Mouse (Mus musculus) heart, postnatal 0 days (tissue): ENCODE data around the gene Cc2d2a. TPM values are rescaled to one million over a fixed set of nuclear protein-coding genes. Genes with fewer than 3 reads are reported as not detected.

Experiments used
- ATAC-seq: fragments of 200-750 bp; cut with Nextera tagmentation; 2 replicates; pipeline ENCODE4 v1.8.0; 2017; ENCODE audit warnings: low read depth, moderate number of reproducible peaks, moderate library complexity; ENCODE audit not compliant: insufficient read depth
- DNase-seq: peaks from one replicate; pipeline ENCODE4 v3.0.0-alpha.2; 2016; ENCODE audit warnings: low spot score
- H3K27ac ChIP-seq: fragments of 300-500 bp; sonication (generic); 2 replicates; pipeline ENCODE4 v1.5.1; 2014; ENCODE audit warnings: low read depth, mild to moderate bottlenecking
- H3K27me3 ChIP-seq: fragments of 300-500 bp; sonication (generic); 2 replicates; pipeline ENCODE4 v1.6.1; 2014; ENCODE audit warnings: low read length, mixed read lengths; ENCODE audit not compliant: control insufficient read depth, insufficient read depth
- H3K36me3 ChIP-seq: fragments of 300-500 bp; sonication (generic); replicated peaks from 2 replicates; pipeline ENCODE4 v1.6.1; 2014; ENCODE audit warnings: low read length, mixed read lengths; ENCODE audit not compliant: control insufficient read depth, insufficient read depth
- H3K4me1 ChIP-seq: fragments of 300-500 bp; sonication (generic); 2 replicates; pipeline ENCODE4 v1.6.1; 2014; ENCODE audit warnings: antibody characterized with exemption; ENCODE audit not compliant: control insufficient read depth, insufficient read depth
- H3K4me2 ChIP-seq: fragments of 300-500 bp; sonication (generic); 2 replicates; pipeline ENCODE4 v1.6.1; 2014; ENCODE audit warnings: low read depth, mild to moderate bottlenecking, low read length, moderate library complexity
- H3K4me3 ChIP-seq: fragments of 300-500 bp; sonication (generic); 2 replicates; pipeline ENCODE4 v1.5.1; 2014; ENCODE audit warnings: low read depth, low read length
- H3K9ac ChIP-seq: fragments of 300-500 bp; sonication (generic); replicated peaks from 2 replicates; pipeline ENCODE4 v1.6.1; 2014; ENCODE audit warnings: low read depth, low read length, mixed read lengths
- H3K9me3 ChIP-seq: fragments of 300-500 bp; sonication (generic); replicated peaks from 2 replicates; pipeline ENCODE4 v1.6.1; 2016; ENCODE audit warnings: low read length; ENCODE audit not compliant: control insufficient read depth
- CTCF ChIP-seq: IDR thresholded peaks from 2 replicates; pipeline ENCODE4 v1.5.1; 2016; ENCODE audit warnings: antibody characterized with exemption, control low read depth, low read depth
- EP300 ChIP-seq: IDR thresholded peaks from 2 replicates; pipeline ENCODE4 v1.6.1; 2016; ENCODE audit warnings: antibody characterized with exemption, low read depth
- WGBS: fragments of 180-500 bp; shearing (Covaris S2); extraction: QIAGEN DNeasy Blood & Tissue Kit; methylation state at CpG from one replicate; pipeline ENCODE4 v1.1.7; 2014; 5-methylcytosine and 5-hydroxymethylcytosine counted together
- polyA plus RNA-seq: library from polyadenylated mRNA; unstranded; fragments of >200 nt; fragmentation: Nextera tagmentation; extraction: Ambion mirVana; gene quantifications from 2 replicates; pipeline ENCODE4 v1.2.1, GENCODE M21; 2015
- total RNA-seq: library from RNA; depleted of rRNA; stranded (reverse); fragments of >200 nt; gene quantifications from 2 replicates; pipeline ENCODE4 v1.2.3, GENCODE M21; 2014; ENCODE audit warnings: low replicate concordance

Cc2d2a gene
- total and polyA plus RNA-seq, 2 experiments from 2014 or later = 3.1 to 6.6 TPM

DNA sequence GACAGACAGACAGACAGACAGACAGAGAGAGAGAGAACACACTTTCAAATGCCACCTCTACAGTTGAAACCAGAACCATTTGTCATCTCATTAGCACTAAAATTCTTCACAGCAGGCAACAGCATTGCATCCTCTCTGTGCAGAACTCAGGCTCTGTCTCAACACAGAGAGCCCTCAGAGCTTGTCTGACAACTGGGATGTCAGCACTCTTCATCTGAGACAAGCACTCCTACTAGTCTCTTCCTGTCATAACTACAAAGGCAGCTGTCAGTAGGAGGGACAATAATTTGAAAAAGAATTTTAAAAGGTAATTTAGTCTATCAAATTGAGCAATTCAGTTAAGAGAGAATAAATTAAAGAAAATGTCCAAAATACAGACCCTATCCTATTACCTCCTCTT lies 37.1 kb downstream of the Cc2d2a start:
- DNase-seq = no peak
- no peaks in the 10 kb centered on the region for H3K9me3 ChIP-seq
- H3K27ac ChIP-seq = no peak overlapping the region
- H3K4me3 ChIP-seq = no peak overlapping the region
- H3K36me3 ChIP-seq = peaks cover 81% of the 10 kb centered on the region
- H3K4me2 ChIP-seq = no peak overlapping the region
- H3K4me1 ChIP-seq = no peaks in the 10 kb centered on the region
- no peaks in the 10 kb centered on the region for H3K27me3 ChIP-seq
- no peak overlapping the region for H3K9ac ChIP-seq
- no peak for ATAC-seq
- TF ChIP-seq CTCF (no peak), EP300 (no peak)

- H3K36me3 ChIP-seq = peaks cover 76% of the 10 kb centered on the region
These were observed 59.6 kb downstream of the Cc2d2a start for GRCm38 (mm10) chr5:43721538-43722451.

DNA sequence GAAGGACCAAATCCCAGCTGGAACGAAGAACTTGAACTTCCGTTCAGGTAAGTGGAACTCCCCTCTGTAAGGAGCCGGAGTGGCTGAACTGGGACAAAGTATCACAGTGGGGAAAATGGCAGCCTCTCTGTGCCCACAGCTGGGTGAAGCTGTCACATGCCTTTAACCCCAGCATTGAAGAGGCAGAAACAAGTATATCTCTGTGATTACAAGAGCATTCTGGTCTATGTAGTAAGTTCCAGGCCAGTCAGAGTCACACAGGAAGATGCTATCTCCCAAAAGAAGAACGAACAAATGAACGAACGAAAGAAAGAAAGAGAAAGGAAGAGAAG lies 60.3 kb downstream of the Cc2d2a start:
- 93% methylated on average over 6 of the region's 6 CpGs for WGBS
- no peak overlapping the region for H3K9ac ChIP-seq
- H3K27me3 ChIP-seq = no peaks in the 10 kb centered on the region
- no peak overlapping the region for H3K27ac ChIP-seq
- H3K4me2 ChIP-seq = no peak overlapping the region
- H3K4me3 ChIP-seq = no peak overlapping the region
- no peaks in the 10 kb centered on the region for H3K9me3 ChIP-seq
- H3K36me3 ChIP-seq = peaks cover 79% of the 10 kb centered on the region
- TF ChIP-seq EP300 (no peak), CTCF (no peak)
- ATAC-seq (no peak), DNase-seq (no peak)
- no peaks in the 10 kb centered on the region for H3K4me1 ChIP-seq

More at GRCm38 (mm10) chr5:43721538-43722451, 59.6 kb downstream of the Cc2d2a start:
- no peaks in the 10 kb centered on the region for H3K27me3 ChIP-seq
- H3K9me3 ChIP-seq = no peaks in the 10 kb centered on the region
- ATAC-seq (no peak), DNase-seq (no peak)
- no peaks in the 10 kb centered on the region for H3K4me1 ChIP-seq
- H3K4me3 ChIP-seq = no peak overlapping the region
- H3K27ac ChIP-seq = no peak overlapping the region
- H3K4me2 ChIP-seq = no peak overlapping the region
- no peak for TF ChIP-seq EP300
- TF ChIP-seq CTCF = no peak
- WGBS = 72% methylated on average over 5 of the region's 5 CpGs
- H3K9ac ChIP-seq = no peak overlapping the region

DNA sequence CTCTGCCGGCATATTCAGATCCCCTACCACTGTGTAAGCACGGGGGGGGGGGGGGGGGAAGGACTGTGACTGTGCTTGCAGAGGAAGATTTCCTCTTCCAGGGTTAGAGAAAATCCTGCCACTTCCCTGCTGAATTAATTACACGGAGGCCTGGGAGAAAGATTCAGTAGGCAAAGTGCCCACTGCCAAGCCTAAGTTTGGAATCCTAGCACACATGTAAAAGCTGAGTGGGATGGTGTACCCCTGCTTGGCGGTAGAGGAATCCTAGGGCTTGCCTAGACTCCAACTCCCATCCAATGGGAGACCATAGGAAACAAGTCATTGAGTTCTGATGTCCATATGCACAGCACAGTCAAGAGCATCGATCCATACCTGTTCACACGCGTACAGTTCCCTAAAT lies 61.7 kb downstream of the Cc2d2a start:
- no peaks in the 10 kb centered on the region for H3K9me3 ChIP-seq
- H3K4me3 ChIP-seq = no peak overlapping the region
- H3K4me1 ChIP-seq = no peaks in the 10 kb centered on the region; the same call in 1 of the 2 replicates
- H3K27me3 ChIP-seq = no peaks in the 10 kb centered on the region
- H3K36me3 ChIP-seq = peaks cover 65% of the 10 kb centered on the region
- no peak for DNase-seq
- ATAC-seq = no peak
- WGBS = 87% methylated on average over 7 of the region's 7 CpGs
- no peak overlapping the region for H3K9ac ChIP-seq
- no peak overlapping the region for H3K4me2 ChIP-seq
- no peak for TF ChIP-seq CTCF
- TF ChIP-seq EP300 = no peak
- H3K27ac ChIP-seq = no peak overlapping the region

DNA sequence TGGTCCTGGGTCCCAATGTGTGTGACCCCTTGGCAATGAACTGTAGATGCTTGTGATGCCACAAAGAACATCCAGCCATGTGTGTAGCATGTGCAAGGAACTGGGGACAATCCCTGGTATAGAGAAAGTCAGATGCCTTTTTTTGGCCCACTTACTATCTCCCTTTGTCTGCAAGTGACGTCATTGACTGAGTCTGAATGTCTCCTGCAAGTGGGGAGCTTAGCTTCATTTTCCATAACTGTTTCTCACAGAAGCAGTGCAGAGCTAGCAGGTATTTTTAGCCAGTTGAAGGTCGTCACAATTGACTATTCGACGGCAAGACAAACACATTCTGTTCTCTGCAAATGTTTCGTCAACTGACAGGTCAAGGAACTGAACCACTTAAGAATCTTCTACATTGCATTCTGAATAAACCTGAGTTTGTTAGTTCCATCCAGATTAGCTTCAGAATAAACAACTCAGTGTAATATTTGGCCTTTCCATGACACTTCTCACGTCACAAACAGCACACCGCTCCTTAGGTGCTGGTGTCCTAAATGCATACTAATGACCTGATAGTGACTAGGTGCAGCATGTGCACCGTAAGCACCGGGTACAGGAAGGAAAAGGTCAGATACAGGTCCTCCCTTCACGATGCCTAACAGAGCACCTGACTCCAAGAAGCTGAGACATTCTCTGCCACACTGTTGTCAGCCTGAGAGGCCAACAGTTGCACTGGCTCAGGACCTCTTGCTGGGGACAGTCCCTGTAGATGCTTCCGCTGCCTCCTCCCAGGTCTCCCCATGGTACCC lies 66.4 kb downstream of the Cc2d2a start:
- DNase-seq (peak; percentile 7), ATAC-seq (peak; percentile 20; the same call in 1 of the 2 replicates)
- Histone ChIP-seq H3K27ac (no peak overlapping the region; the same call in 1 of the 2 replicates), H3K4me3 (no peak overlapping the region), H3K9me3 (no peaks in the 10 kb centered on the region), H3K4me2 (no peak overlapping the region), H3K9ac (no peak overlapping the region), H3K27me3 (no peaks in the 10 kb centered on the region), H3K4me1 (no peaks in the 10 kb centered on the region; the same call in 1 of the 2 replicates), H3K36me3 (peaks cover 55% of the 10 kb centered on the region)
- TF ChIP-seq EP300 (no peak), CTCF (no peak)
- 42% methylated on average over 11 of the region's 11 CpGs for WGBS
